Mouse (Mus musculus) heart, adult 2 months (tissue): Measurements from ENCODE around the gene Cfap77.

Experiments
- EP300 ChIP-seq: fragments of 200-500 bp; IDR thresholded peaks from 2 replicates; pipeline ENCODE4 v1.6.1; 2011; ENCODE audit warnings: low read depth, low read length, control low read depth; ENCODE audit not compliant: insufficient read depth
- POLR2A ChIP-seq: fragments of 200-500 bp; IDR thresholded peaks from 2 replicates; pipeline ENCODE4 v1.6.1; 2011; ENCODE audit warnings: mild to moderate bottlenecking, low read depth, low read length, control low read depth; ENCODE audit not compliant: insufficient read depth

GRCm38 (mm10) chr2:29076226-29076625, 21.4 kb upstream of the Cfap77 start:
- TF ChIP-seq EP300 (no peak), POLR2A (no peak)
